Mouse (Mus musculus): ENCODE measurements around the gene C3. TPM values are rescaled to one million over a fixed set of nuclear protein-coding genes. Genes with fewer than 3 reads are reported as not detected.
A peak's percentile ranks its signal among the peaks of the same experiment; 100 is the strongest.

The C3 gene
- polyA plus RNA-seq, 1 experiment from 2014 or later, result 0.34 TPM

GRCm38 (mm10) chr17:57230728-57231125 lies 2.8 kb upstream of the C3 start:
- Histone ChIP-seq H3K27ac (no peak overlapping the region), H3K9me3 (no peaks in the 10 kb centered on the region), H3K36me3 (peaks cover 11% of the 10 kb centered on the region), H3K4me2 (replicated peaks) (no peak overlapping the region), H3K27me3 (no peaks in the 10 kb centered on the region), H3K4me1 (replicated peaks) (0 out of 2 replicates have a peak, but pooled peaks cover 3% of the 10 kb centered on the region), H3K9ac (replicated peaks) (no peak overlapping the region), H3K4me3 (replicated peaks) (no peak overlapping the region)
- 71% methylated on average over 6 of the region's 6 CpGs for WGBS
- no peak for ATAC-seq

- Histone ChIP-seq H3K4me3 (replicated peaks) (no peak overlapping the region), H3K27me3 (no peaks in the 10 kb centered on the region), H3K9ac (replicated peaks) (no peak overlapping the region), H3K9me3 (no peaks in the 10 kb centered on the region), H3K4me2 (replicated peaks) (no peak overlapping the region), H3K36me3 (peaks cover 8% of the 10 kb centered on the region), H3K27ac (no peak overlapping the region), H3K4me1 (replicated peaks) (0 out of 2 replicates have a peak, but pooled peaks cover 3% of the 10 kb centered on the region)
- 80% methylated on average over 15 of the region's 15 CpGs for WGBS
- no peak for ATAC-seq
Observed at GRCm38 (mm10) chr17:57229851-57230727, 2.2 kb upstream of the C3 start.

- no peaks in the 10 kb centered on the region for H3K36me3 ChIP-seq
- no peak overlapping the region for H3K4me3 ChIP-seq (replicated peaks)
- whole genome bisulfite sequencing, result 78% methylated on average over 3 of the region's 3 CpGs
- 0 out of 2 replicates have a peak, but pooled peaks cover 3% of the 10 kb centered on the region for H3K4me1 ChIP-seq (replicated peaks)
- H3K27ac ChIP-seq, result no peak overlapping the region
- no peaks in the 10 kb centered on the region for H3K27me3 ChIP-seq
- H3K9me3 ChIP-seq, result no peaks in the 10 kb centered on the region
- H3K9ac ChIP-seq (replicated peaks), result no peak overlapping the region
- no peak overlapping the region for H3K4me2 ChIP-seq (replicated peaks)
- ATAC-seq, result no peak
Observed at GRCm38 (mm10) chr17:57228873-57229272, 937 bp upstream of the C3 start.

- ATAC-seq, result no peak
- no peak overlapping the region for H3K4me3 ChIP-seq (replicated peaks)
- no peaks in the 10 kb centered on the region for H3K9me3 ChIP-seq
- no peaks in the 10 kb centered on the region for H3K27me3 ChIP-seq
- no peaks in the 10 kb centered on the region for H3K4me1 ChIP-seq (replicated peaks)
- H3K4me2 ChIP-seq (replicated peaks), result no peak overlapping the region
- WGBS, result 88% methylated on average over 2 of the region's 2 CpGs
- H3K36me3 ChIP-seq, result no peaks in the 10 kb centered on the region
- no peak overlapping the region for H3K9ac ChIP-seq (replicated peaks)
- no peak overlapping the region for H3K27ac ChIP-seq
Observed at GRCm38 (mm10) chr17:57227468-57227867, 468 bp downstream of the C3 start.

GRCm38 (mm10) chr17:57223313-57223712 lies 4.6 kb downstream of the C3 start:
- Histone ChIP-seq H3K36me3 (no peaks in the 10 kb centered on the region), H3K9ac (replicated peaks) (no peak overlapping the region), H3K4me2 (replicated peaks) (no peak overlapping the region), H3K27ac (no peak overlapping the region), H3K4me1 (replicated peaks) (no peaks in the 10 kb centered on the region), H3K27me3 (no peaks in the 10 kb centered on the region), H3K9me3 (no peaks in the 10 kb centered on the region), H3K4me3 (replicated peaks) (no peak overlapping the region)
- ATAC-seq, result no peak
- 82% methylated on average over 9 of the region's 9 CpGs for WGBS

GRCm38 (mm10) chr17:57221911-57222310 lies 6.0 kb downstream of the C3 start:
- H3K4me2 ChIP-seq (replicated peaks), result no peak overlapping the region
- no peak overlapping the region for H3K27ac ChIP-seq
- H3K9ac ChIP-seq (replicated peaks), result no peak overlapping the region
- H3K27me3 ChIP-seq, result no peaks in the 10 kb centered on the region
- ATAC-seq, result no peak
- H3K9me3 ChIP-seq, result no peaks in the 10 kb centered on the region
- no peaks in the 10 kb centered on the region for H3K4me1 ChIP-seq (replicated peaks)
- H3K36me3 ChIP-seq, result no peaks in the 10 kb centered on the region
- H3K4me3 ChIP-seq (replicated peaks), result no peak overlapping the region
- 85% methylated on average over 4 of the region's 4 CpGs for WGBS

GRCm38 (mm10) chr17:57219884-57220207 lies 8.1 kb downstream of the C3 start:
- WGBS, result 22% methylated on average over 3 of the region's 3 CpGs
- H3K4me1 ChIP-seq (replicated peaks), result no peaks in the 10 kb centered on the region; the same call in 1 of the 2 replicates
- ATAC-seq, result no peak
- H3K27me3 ChIP-seq, result no peaks in the 10 kb centered on the region
- no peaks in the 10 kb centered on the region for H3K9me3 ChIP-seq
- H3K27ac ChIP-seq, result no peak overlapping the region
- H3K4me3 ChIP-seq (replicated peaks), result no peak overlapping the region
- no peaks in the 10 kb centered on the region for H3K36me3 ChIP-seq
- no peak overlapping the region for H3K4me2 ChIP-seq (replicated peaks)
- H3K9ac ChIP-seq (replicated peaks), result no peak overlapping the region

GRCm38 (mm10) chr17:57219167-57219883 lies 8.6 kb downstream of the C3 start:
- Histone ChIP-seq H3K9me3 (no peaks in the 10 kb centered on the region), H3K4me1 (replicated peaks) (no peaks in the 10 kb centered on the region; the same call in 1 of the 2 replicates), H3K4me3 (replicated peaks) (no peak overlapping the region), H3K4me2 (replicated peaks) (no peak overlapping the region), H3K9ac (replicated peaks) (no peak overlapping the region), H3K36me3 (no peaks in the 10 kb centered on the region), H3K27ac (no peak overlapping the region), H3K27me3 (no peaks in the 10 kb centered on the region)
- 19% methylated on average over 11 of the region's 11 CpGs for WGBS
- ATAC-seq, result no peak

- 83% methylated on average over 12 of the region's 12 CpGs for WGBS
- H3K4me2 ChIP-seq (replicated peaks), result no peak overlapping the region
- ATAC-seq, result no peak
Observed at GRCm38 (mm10) chr17:57218335-57218900, 9.5 kb downstream of the C3 start.

GRCm38 (mm10) chr17:57214676-57215387 lies 13.1 kb downstream of the C3 start:
- Histone ChIP-seq H3K27me3 (no peaks in the 10 kb centered on the region), H3K27ac (no peak overlapping the region), H3K4me1 (replicated peaks) (no peaks in the 10 kb centered on the region; the same call in 1 of the 2 replicates), H3K4me3 (replicated peaks) (no peak overlapping the region), H3K4me2 (replicated peaks) (peak overlapping the region; percentile 30), H3K9ac (replicated peaks) (no peak overlapping the region), H3K9me3 (no peaks in the 10 kb centered on the region), H3K36me3 (no peaks in the 10 kb centered on the region)
- peak; percentile 85 for ATAC-seq
- whole genome bisulfite sequencing, result 50% methylated on average over 13 of the region's 13 CpGs

More at GRCm38 (mm10) chr17:57218335-57218900, 9.5 kb downstream of the C3 start:
- Histone ChIP-seq H3K4me3 (replicated peaks) (no peak overlapping the region), H3K27ac (no peak overlapping the region), H3K9ac (replicated peaks) (no peak overlapping the region), H3K4me1 (replicated peaks) (no peaks in the 10 kb centered on the region; the same call in 1 of the 2 replicates), H3K9me3 (no peaks in the 10 kb centered on the region), H3K27me3 (no peaks in the 10 kb centered on the region), H3K36me3 (no peaks in the 10 kb centered on the region)

GRCm38 (mm10) chr17:57211501-57211900 lies 16.4 kb downstream of the C3 start:
- H3K9me3 ChIP-seq, result no peaks in the 10 kb centered on the region
- H3K4me2 ChIP-seq (replicated peaks), result no peak overlapping the region
- 61% methylated on average over 9 of the region's 9 CpGs for WGBS
- H3K36me3 ChIP-seq, result no peaks in the 10 kb centered on the region
- ATAC-seq, result no peak
- no peaks in the 10 kb centered on the region for H3K27me3 ChIP-seq
- no peaks in the 10 kb centered on the region; the same call in 1 of the 2 replicates for H3K4me1 ChIP-seq (replicated peaks)
- H3K27ac ChIP-seq, result no peak overlapping the region
- no peak overlapping the region for H3K4me3 ChIP-seq (replicated peaks)
- H3K9ac ChIP-seq (replicated peaks), result no peak overlapping the region

All from midbrain, embryonic 13.5 days (tissue).